Mouse (Mus musculus): ENCODE results near the gene Asic4.

- TF ChIP-seq POLR2A (IDR thresholded peaks at IDR 0.05; ENCODE audit: insufficient read depth, low read depth, low read length) (no peak), CTCF (IDR thresholded peaks at IDR 0.05) (no peak)
Measured at GRCm38 (mm10) chr1:75423780-75424390, 26.4 kb upstream of the Asic4 start.

Data from heart, adult 2 months (tissue).